ENCODE assay signal across 19 mouse cellular contexts in the genomic region with DNA sequence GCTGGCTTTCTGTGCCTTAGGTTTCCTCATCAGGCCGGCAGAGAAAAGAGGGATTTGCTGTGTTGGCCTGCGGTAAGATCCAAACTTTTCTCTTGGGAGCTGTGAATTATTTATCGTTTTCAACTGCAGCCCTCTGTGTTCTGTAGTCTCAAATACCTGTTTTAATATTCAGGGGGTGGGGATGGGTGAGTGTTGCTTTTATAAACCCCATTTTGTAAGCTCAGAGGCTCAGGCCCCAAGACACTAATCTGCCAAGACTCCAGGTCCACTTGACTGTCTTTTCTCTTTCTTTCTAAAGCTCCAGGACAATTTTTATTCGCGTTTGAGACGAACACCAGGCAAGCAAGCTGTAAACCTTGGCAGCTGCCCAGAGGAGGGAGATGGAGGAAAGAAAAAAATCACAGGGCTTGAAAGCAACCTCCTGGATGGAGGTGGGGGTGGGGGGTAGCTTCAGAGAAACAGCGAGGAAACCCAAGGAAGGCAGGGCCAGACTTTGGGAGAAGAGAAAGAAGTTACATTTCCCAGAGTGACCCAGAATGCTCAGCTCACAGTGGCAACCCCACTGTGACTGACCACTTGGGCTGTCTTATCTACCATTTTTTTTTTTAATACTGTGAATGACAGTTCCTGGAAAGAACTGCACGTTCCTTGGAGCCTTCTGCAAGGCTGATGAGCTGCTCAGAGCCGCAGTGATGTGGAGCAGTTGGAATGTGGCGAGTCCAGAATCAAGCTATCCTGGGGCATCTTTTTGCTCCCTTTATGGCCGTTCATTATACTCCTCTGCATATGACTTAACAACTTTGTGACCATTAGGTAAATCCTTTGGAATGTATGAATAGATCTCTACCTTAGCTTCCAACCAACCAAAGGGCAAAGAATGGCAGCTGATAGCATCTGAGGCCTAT. TPM values are rescaled to one million over a fixed set of nuclear protein-coding genes. Genes with fewer than 3 reads are reported as not detected.
DNase-seq lines count a peak whose midpoint lies in the region; ATAC-seq lines count a peak whose summit lies in the region.
"Had no signal": no experiment of that assay in that cellular context is flagged by ENCODE, and none has a peak within 500 bp of the region (broad histone marks: within the 10 kb centered on the region; RNA-seq: fewer than 3 reads in every experiment).

No protein-coding gene starts in this region.

- H3K4me1 ChIP-seq in heart, embryonic 14.5 days (ENCODE audit: control insufficient read depth in 2 of 2, insufficient read depth in 2 of 2, low read length in 2 of 2), result peaks cover 2 to 6% of the 10 kb centered on the region in 2 experiments; a peak in 3 of 4 replicates
- H3K4me1 ChIP-seq in stomach, embryonic 16.5 days (ENCODE audit: control insufficient read depth, insufficient read depth, low read length), result peaks cover 12% of the 10 kb centered on the region
- H3K4me1 ChIP-seq: neural tube, embryonic 12.5 days had no signal

- peaks cover 5% of the 10 kb centered on the region; the same call in 1 of the 2 replicates for H3K9me3 ChIP-seq in heart, embryonic 14.5 days (ENCODE audit: control insufficient read depth, low read length)
- no peaks in the 10 kb centered on the region for H3K9me3 ChIP-seq in stomach, embryonic 16.5 days (replicated peaks; ENCODE audit: control insufficient read depth, low read length)
- H3K9me3 ChIP-seq: liver, embryonic 13.5 days; midbrain, embryonic 12.5 days; neural tube, embryonic 12.5 days had no signal

- DNase-seq in heart, adult 18-20 months, result no peak
- peak; percentile 60 to 61 for DNase-seq in right cerebral cortex, postnatal 10 days (ENCODE audit: low spot score in 2 of 2)
- no peak for DNase-seq in right cerebral cortex, postnatal 36 days (ENCODE audit: low spot score in 2 of 2)
- DNase-seq in fat pad, adult 2 months (ENCODE audit: extremely low read depth, low read depth, low spot score), result peak; percentile 68
- DNase-seq in ovary, postnatal 14 days (ENCODE audit: low spot score), result no peak
- no peak for DNase-seq in embryo, embryonic 11 days

- no peak overlapping the region for H3K9ac ChIP-seq in heart, embryonic 14.5 days (ENCODE audit: low read length)
- 0 out of 2 replicates have a peak overlapping the region, but pooled peaks have one; percentile 25 for H3K9ac ChIP-seq in stomach, embryonic 16.5 days (ENCODE audit: low read length)
- H3K9ac ChIP-seq: liver, embryonic 13.5 days; midbrain, embryonic 12.5 days; neural tube, embryonic 12.5 days had no signal

- H3K36me3 ChIP-seq in heart, embryonic 14.5 days (ENCODE audit: control insufficient read depth, insufficient read depth, low read length), result no peaks in the 10 kb centered on the region
- no peaks in the 10 kb centered on the region for H3K36me3 ChIP-seq in stomach, embryonic 16.5 days (ENCODE audit: control insufficient read depth, insufficient read depth, low read length)
- H3K36me3 ChIP-seq: liver, embryonic 13.5 days; midbrain, embryonic 12.5 days; neural tube, embryonic 12.5 days had no signal

- peaks cover 14% of the 10 kb centered on the region for H3K27me3 ChIP-seq in heart, embryonic 14.5 days (ENCODE audit: control insufficient read depth, insufficient read depth, low read length)
- H3K27me3 ChIP-seq in stomach, embryonic 16.5 days (ENCODE audit: control insufficient read depth, insufficient read depth, low read length), result no peaks in the 10 kb centered on the region

- WGBS in heart, embryonic 14.5 days, result 35% methylated on average over 11 of the region's 11 CpGs
- WGBS in stomach, embryonic 16.5 days, result 35% methylated on average over 11 of the region's 11 CpGs

- no peak overlapping the region for H3K4me3 ChIP-seq in heart, embryonic 14.5 days (ENCODE audit: control insufficient read depth in 1 of 2, insufficient read depth in 1 of 2, low read depth in 1 of 2, low read length in 2 of 2)
- no peak overlapping the region for H3K4me3 ChIP-seq in stomach, embryonic 16.5 days (replicated peaks; ENCODE audit: low read length)
- H3K4me3 ChIP-seq: liver, embryonic 13.5 days; midbrain, embryonic 12.5 days; neural tube, embryonic 12.5 days had no signal

- ATAC-seq in heart, embryonic 14.5 days (ENCODE audit: insufficient number of reproducible peaks, insufficient read depth, low FRiP score, low read depth), result no peak
- peak; percentile 27; the same call in 1 of the 2 replicates for ATAC-seq in stomach, embryonic 16.5 days (ENCODE audit: insufficient read depth, low FRiP score)
- ATAC-seq: CD4-positive, CD25-positive, alpha-beta regulatory T cell, adult 4 months had no signal

- H3K27ac ChIP-seq in heart, embryonic 14.5 days (replicated peaks in 1 of 2; ENCODE audit: control insufficient read depth in 1 of 2, insufficient read depth in 1 of 2, low read depth in 2 of 2, low read length in 2 of 2), result peak overlapping the region; percentile 12 to 45; a peak in 3 of 4 replicates
- peak overlapping the region; percentile 87 for H3K27ac ChIP-seq in stomach, embryonic 16.5 days (ENCODE audit: low read length)
- H3K27ac ChIP-seq: liver, embryonic 13.5 days; midbrain, embryonic 12.5 days; neural tube, embryonic 12.5 days had no signal

- H3K4me2 ChIP-seq in heart, embryonic 14.5 days (ENCODE audit: low read length), result no peak overlapping the region
- H3K4me2 ChIP-seq in stomach, embryonic 16.5 days (ENCODE audit: low read depth, low read length), result no peak overlapping the region
- H3K4me2 ChIP-seq: liver, embryonic 13.5 days; midbrain, embryonic 12.5 days; neural tube, embryonic 12.5 days had no signal

RNA-seq across cellular contexts. Expression of gene Pigt, which starts 21.2 kb away (rescaled TPM):
- 58.8 and 64.3 TPM in 2 replicates for polyA plus RNA-seq in heart, embryonic 14.5 days (2014; fragmentation: Nextera tagmentation; extraction: Ambion mirVana)
- 10 to 100 TPM; 28.7 to 32.6 TPM for total RNA-seq in heart, adult 18-20 months (2021)
- polyA plus RNA-seq in stomach, embryonic 16.5 days (2015; fragmentation: Nextera tagmentation; extraction: Ambion mirVana), result 69.6 and 72.9 TPM in 2 replicates

RNA-seq across cellular contexts. Expression of gene Dbndd2, which starts 32.6 kb away (rescaled TPM):
- 13.1 and 21.3 TPM in 2 replicates for polyA plus RNA-seq in heart, embryonic 14.5 days (2014; fragmentation: Nextera tagmentation; extraction: Ambion mirVana)
- total RNA-seq in heart, adult 18-20 months (2021), result 10 to 100 TPM in 1 of 2 experiments, 1 to 10 TPM in 1; 9.4 to 10.7 TPM
- polyA plus RNA-seq in stomach, embryonic 16.5 days (2015; fragmentation: Nextera tagmentation; extraction: Ambion mirVana), result 12.1 and 21.3 TPM in 2 replicates

RNA-seq across cellular contexts. Expression of gene Wfdc2, which starts 43.7 kb away (rescaled TPM):
- 1.3 and 6.2 TPM in 2 replicates for polyA plus RNA-seq in heart, embryonic 14.5 days (2014; fragmentation: Nextera tagmentation; extraction: Ambion mirVana)
- 10 to 100 TPM in 1 of 2 experiments, 1 to 10 TPM in 1; 1.0 to 11.8 TPM for total RNA-seq in heart, adult 18-20 months (2021)
- polyA plus RNA-seq in stomach, embryonic 16.5 days (2015; fragmentation: Nextera tagmentation; extraction: Ambion mirVana), result 155 and 197 TPM in 2 replicates

RNA-seq across cellular contexts. Expression of gene Trp53tg5, which starts 45.0 kb away (rescaled TPM):
- polyA plus RNA-seq in heart, embryonic 14.5 days (2014; fragmentation: Nextera tagmentation; extraction: Ambion mirVana), result not detected in 2 replicates
- total RNA-seq in heart, adult 18-20 months (2021), result not detected
- polyA plus RNA-seq in stomach, embryonic 16.5 days (2015; fragmentation: Nextera tagmentation; extraction: Ambion mirVana), result not detected in 2 replicates
- total RNA-seq: adrenal gland, adult 18-20 months; heart, postnatal 4 days; layer of hippocampus, adult 18-20 months; left cerebral cortex, adult 8-10 months had no signal
- polyA plus RNA-seq: CD4-positive, CD25-positive, alpha-beta regulatory T cell, adult 4 months; gonadal fat pad, adult 2 months; liver, embryonic 13.5 days; neural tube, embryonic 12.5 days; urinary bladder, adult 2 months had no signal

RNA-seq across cellular contexts. Expression of gene Spint3, which starts 54.7 kb away (rescaled TPM):
- polyA plus RNA-seq in heart, embryonic 14.5 days (2014; fragmentation: Nextera tagmentation; extraction: Ambion mirVana), result not detected in 2 replicates
- not detected for total RNA-seq in heart, adult 18-20 months (2021)
- polyA plus RNA-seq in stomach, embryonic 16.5 days (2015; fragmentation: Nextera tagmentation; extraction: Ambion mirVana), result not detected in 2 replicates
- total RNA-seq: adrenal gland, adult 18-20 months; heart, postnatal 4 days; layer of hippocampus, adult 18-20 months; left cerebral cortex, adult 8-10 months had no signal
- polyA plus RNA-seq: CD4-positive, CD25-positive, alpha-beta regulatory T cell, adult 4 months; liver, embryonic 13.5 days; midbrain, embryonic 12.5 days; neural tube, embryonic 12.5 days; testis, adult 2 months had no signal

Comparison
In these comparisons a context has a peak if more than half of its experiments do, and no peak if none do; other contexts are left out.
1. DNase-seq: peak in right cerebral cortex, postnatal 10 days (2 of 2) and fat pad, adult 2 months (single experiment); none in heart, adult 18-20 months (0 of 2), right cerebral cortex, postnatal 36 days (0 of 2), ovary, postnatal 14 days (single experiment) and embryo, embryonic 11 days (single experiment).
2. RNA of gene Wfdc2, which starts 43.7 kb away (polyA plus RNA-seq): 155 to 197 TPM in stomach, embryonic 16.5 days; 1.3 to 6.2 TPM in heart, embryonic 14.5 days; every median in the first group is over 10 times any median in the second.